Mouse (Mus musculus) intestine, embryonic 14.5 days (tissue): ENCODE measurements around the gene Gm49318. TPM values are rescaled to one million over a fixed set of nuclear protein-coding genes. Genes with fewer than 3 reads are reported as not detected.
A peak's percentile ranks its signal among the peaks of the same experiment; 100 is the strongest.

Experiments used
- ATAC-seq: fragments of 200-750 bp; cut with Nextera tagmentation; replicated peaks from 2 replicates; pipeline ENCODE4 v1.8.0; 2017; ENCODE audit warnings: low read depth, moderate number of reproducible peaks, moderate TSS enrichment, moderate library complexity; ENCODE audit not compliant: low FRiP score, low TSS enrichment
- DNase-seq: peaks from one replicate; pipeline ENCODE4 v3.0.0-alpha.2; 2018; ENCODE audit warnings: low spot score
- H3K27ac ChIP-seq: fragments of 300-500 bp; sonication (generic); 2 replicates; pipeline ENCODE4 v1.5.1; 2014; ENCODE audit warnings: low read depth, mild to moderate bottlenecking, control low read depth
- H3K27me3 ChIP-seq: fragments of 300-500 bp; sonication (generic); replicated peaks from 2 replicates; pipeline ENCODE4 v1.6.1; 2014; ENCODE audit warnings: low read length, control low read depth; ENCODE audit not compliant: control insufficient read depth, insufficient read depth
- H3K36me3 ChIP-seq: fragments of 300-500 bp; sonication (generic); 2 replicates; pipeline ENCODE4 v1.6.1; 2014; ENCODE audit warnings: low read length, control low read depth; ENCODE audit not compliant: control insufficient read depth, insufficient read depth
- H3K4me1 ChIP-seq: fragments of 300-500 bp; sonication (generic); replicated peaks from 2 replicates; pipeline ENCODE4 v1.6.1; 2014; ENCODE audit warnings: low read length, control low read depth, mixed read lengths; ENCODE audit not compliant: control insufficient read depth, insufficient read depth
- H3K4me2 ChIP-seq: fragments of 300-500 bp; sonication (generic); 2 replicates; pipeline ENCODE4 v1.6.1; 2014; ENCODE audit warnings: low read length
- H3K4me3 ChIP-seq: fragments of 300-500 bp; sonication (generic); 2 replicates; pipeline ENCODE4 v1.5.1; 2014; ENCODE audit warnings: low read depth, low read length, control low read depth, mixed read lengths
- H3K9ac ChIP-seq: fragments of 300-500 bp; sonication (generic); 2 replicates; pipeline ENCODE4 v1.6.1; 2014; ENCODE audit warnings: mild to moderate bottlenecking, low read length
- H3K9me3 ChIP-seq: fragments of 300-500 bp; sonication (generic); 2 replicates; pipeline ENCODE4 v1.6.1; 2016; ENCODE audit warnings: low read length, control low read depth; ENCODE audit not compliant: control insufficient read depth
- WGBS: fragments of 180-500 bp; shearing (Covaris S2); extraction: QIAGEN DNeasy Blood & Tissue Kit; methylation state at CpG from one replicate; pipeline ENCODE4 v1.1.7; 2014; 5-methylcytosine and 5-hydroxymethylcytosine counted together
- polyA plus RNA-seq: library from polyadenylated mRNA; unstranded; fragments of >200 nt; fragmentation: Nextera tagmentation; extraction: Ambion mirVana; gene quantifications from 2 replicates; pipeline ENCODE4 v1.2.1, GENCODE M21; 2014

The Gm49318 gene
- polyA plus RNA-seq, 1 experiment from 2014 or later: not detected

GRCm38 (mm10) chr9:22030386-22030785 is 40.7 kb downstream of the Gm49318 start:
- 88% methylated on average over 9 of the region's 9 CpGs for WGBS
- Histone ChIP-seq H3K4me1 (no peaks in the 10 kb centered on the region), H3K9me3 (0 out of 2 replicates have a peak, but pooled peaks cover 2% of the 10 kb centered on the region), H3K27ac (no peak overlapping the region), H3K36me3 (no peaks in the 10 kb centered on the region), H3K9ac (no peak overlapping the region), H3K4me2 (no peak overlapping the region), H3K4me3 (no peak overlapping the region), H3K27me3 (no peaks in the 10 kb centered on the region)
- DNase-seq (no peak), ATAC-seq (no peak)

GRCm38 (mm10) chr9:22028467-22028866 is 42.6 kb downstream of the Gm49318 start:
- no peak overlapping the region for H3K27ac ChIP-seq
- H3K36me3 ChIP-seq: no peaks in the 10 kb centered on the region
- no peaks in the 10 kb centered on the region for H3K4me1 ChIP-seq
- H3K9me3 ChIP-seq: 0 out of 2 replicates have a peak, but pooled peaks cover 2% of the 10 kb centered on the region
- H3K9ac ChIP-seq: no peak overlapping the region
- H3K27me3 ChIP-seq: no peaks in the 10 kb centered on the region
- H3K4me2 ChIP-seq: no peak overlapping the region
- no peak overlapping the region for H3K4me3 ChIP-seq
- ATAC-seq (no peak), DNase-seq (no peak)
- 46% methylated on average over 7 of the region's 7 CpGs for WGBS

- no peaks in the 10 kb centered on the region for H3K36me3 ChIP-seq
- H3K4me1 ChIP-seq: no peaks in the 10 kb centered on the region
- no peak overlapping the region for H3K4me2 ChIP-seq
- no peaks in the 10 kb centered on the region for H3K9me3 ChIP-seq
- no peaks in the 10 kb centered on the region for H3K27me3 ChIP-seq
- H3K9ac ChIP-seq: no peak overlapping the region
- H3K27ac ChIP-seq: no peak overlapping the region
- DNase-seq (no peak), ATAC-seq (no peak)
- WGBS: 62% methylated on average over 8 of the region's 8 CpGs
- H3K4me3 ChIP-seq: no peak overlapping the region
Observed at GRCm38 (mm10) chr9:22024592-22024991, 46.5 kb downstream of the Gm49318 start.

GRCm38 (mm10) chr9:22017208-22017825 is 53.7 kb downstream of the Gm49318 start:
- H3K36me3 ChIP-seq: peaks cover 24% of the 10 kb centered on the region
- no peak overlapping the region for H3K4me2 ChIP-seq
- H3K27me3 ChIP-seq: no peaks in the 10 kb centered on the region
- H3K9me3 ChIP-seq: no peaks in the 10 kb centered on the region
- H3K4me1 ChIP-seq: no peaks in the 10 kb centered on the region
- DNase-seq (no peak), ATAC-seq (no peak)
- WGBS: 77% methylated on average over 7 of the region's 7 CpGs
- H3K4me3 ChIP-seq: no peak overlapping the region
- H3K27ac ChIP-seq: no peak overlapping the region
- H3K9ac ChIP-seq: no peak overlapping the region

GRCm38 (mm10) chr9:22016245-22016644 is 54.8 kb downstream of the Gm49318 start:
- Histone ChIP-seq H3K9me3 (no peaks in the 10 kb centered on the region), H3K27ac (no peak overlapping the region), H3K27me3 (no peaks in the 10 kb centered on the region), H3K4me3 (no peak overlapping the region), H3K4me2 (no peak overlapping the region), H3K36me3 (peaks cover 34% of the 10 kb centered on the region), H3K4me1 (no peaks in the 10 kb centered on the region), H3K9ac (no peak overlapping the region)
- DNase-seq (no peak), ATAC-seq (no peak)
- WGBS: 70% methylated on average over 10 of the region's 10 CpGs

- Histone ChIP-seq H3K27ac (no peak overlapping the region), H3K4me2 (no peak overlapping the region), H3K9ac (no peak overlapping the region), H3K9me3 (no peaks in the 10 kb centered on the region), H3K4me1 (no peaks in the 10 kb centered on the region), H3K36me3 (peaks cover 70% of the 10 kb centered on the region), H3K27me3 (no peaks in the 10 kb centered on the region), H3K4me3 (no peak overlapping the region)
- ATAC-seq: no peak
- DNase-seq: no peak
- WGBS: 93% methylated on average over 13 of the region's 13 CpGs
Observed at GRCm38 (mm10) chr9:22012731-22013130, 58.3 kb downstream of the Gm49318 start.

- Histone ChIP-seq H3K9ac (no peak overlapping the region), H3K27ac (no peak overlapping the region), H3K4me1 (no peaks in the 10 kb centered on the region), H3K4me3 (no peak overlapping the region), H3K36me3 (peaks cover 86% of the 10 kb centered on the region), H3K4me2 (no peak overlapping the region), H3K9me3 (no peaks in the 10 kb centered on the region), H3K27me3 (no peaks in the 10 kb centered on the region)
- DNase-seq (no peak), ATAC-seq (no peak)
- WGBS: 92% methylated on average over 5 of the region's 5 CpGs
Observed at GRCm38 (mm10) chr9:22011055-22011454, 60.0 kb downstream of the Gm49318 start.

GRCm38 (mm10) chr9:22004546-22004945 is 66.5 kb downstream of the Gm49318 start:
- H3K36me3 ChIP-seq: peaks cover 53% of the 10 kb centered on the region
- ATAC-seq: no peak

GRCm38 (mm10) chr9:22003163-22003554 is 67.9 kb downstream of the Gm49318 start:
- peak; percentile 37 for ATAC-seq
- Histone ChIP-seq H3K4me1 (peaks cover 10% of the 10 kb centered on the region), H3K4me3 (peak overlapping the region; percentile 85), H3K36me3 (peaks cover 39% of the 10 kb centered on the region), H3K9ac (peak overlapping the region; percentile 63), H3K9me3 (no peaks in the 10 kb centered on the region), H3K27ac (peak overlapping the region; percentile 76), H3K4me2 (peak overlapping the region; percentile 85), H3K27me3 (no peaks in the 10 kb centered on the region)
- under 1% methylated on average over 18 of the region's 18 CpGs for WGBS
- no peak for DNase-seq

More at GRCm38 (mm10) chr9:22004546-22004945, 66.5 kb downstream of the Gm49318 start:
- Histone ChIP-seq H3K27me3 (no peaks in the 10 kb centered on the region), H3K9me3 (no peaks in the 10 kb centered on the region), H3K4me2 (no peak overlapping the region), H3K27ac (no peak overlapping the region), H3K9ac (no peak overlapping the region), H3K4me3 (no peak overlapping the region), H3K4me1 (peaks cover 10% of the 10 kb centered on the region)
- no peak for DNase-seq
- 90% methylated on average over 12 of the region's 12 CpGs for WGBS
